Mouse (Mus musculus): Measurements from ENCODE around the gene 2410137M14Rik. TPM values are rescaled to one million over a fixed set of nuclear protein-coding genes. Genes with fewer than 3 reads are reported as not detected.
"Not testable (repeated sequence)": the region's sequence is repeated elsewhere in the genome, so short reads cannot be mapped to it uniquely, and the experiment has no call there.

The 2410137M14Rik gene
- polyA plus RNA-seq, 1 experiment from 2014 or later = not detected

- Histone ChIP-seq H3K9ac (ENCODE audit: low read depth, low read length) (no peak within 1 kb of the TSS), H3K4me1 (replicated peaks; ENCODE audit: control insufficient read depth, insufficient read depth, low read length) (no peaks in the 10 kb centered on the region), H3K36me3 (ENCODE audit: control insufficient read depth, insufficient read depth, low read length) (no peaks in the 10 kb centered on the region), H3K27me3 (replicated peaks; ENCODE audit: control insufficient read depth, insufficient read depth, low read length) (peaks cover 9% of the 10 kb centered on the region), H3K4me2 (no peak within 1 kb of the TSS), H3K27ac (ENCODE audit: low read depth, low read length) (no peak within 1 kb of the TSS), H3K4me3 (ENCODE audit: low read depth, low read length) (no peak within 1 kb of the TSS), H3K9me3 (ENCODE audit: control insufficient read depth, low read length) (no peaks in the 10 kb centered on the region)
- no peak for ATAC-seq (replicated peaks; ENCODE audit: low FRiP score)
- no peak for DNase-seq (ENCODE audit: low spot score)
- WGBS = 87% methylated on average over 7 of the region's 7 CpGs
These were observed 19.8 kb upstream of the 2410137M14Rik start, which contains the start of gene Zfp57 for GRCm38 (mm10) chr17:37000863-37001262. Gene Zfp57, plus strand, starts transcription at chr17:37001163.

- Histone ChIP-seq H3K4me1 (replicated peaks; ENCODE audit: control insufficient read depth, insufficient read depth, low read length) (no peaks in the 10 kb centered on the region), H3K27ac (ENCODE audit: low read depth, low read length) (no peak overlapping the region), H3K9me3 (ENCODE audit: control insufficient read depth, low read length) (no peaks in the 10 kb centered on the region), H3K27me3 (replicated peaks; ENCODE audit: control insufficient read depth, insufficient read depth, low read length) (peaks cover 9% of the 10 kb centered on the region), H3K36me3 (ENCODE audit: control insufficient read depth, insufficient read depth, low read length) (no peaks in the 10 kb centered on the region), H3K4me3 (ENCODE audit: low read depth, low read length) (no peak overlapping the region), H3K9ac (ENCODE audit: low read depth, low read length) (no peak overlapping the region), H3K4me2 (no peak overlapping the region)
- DNase-seq (ENCODE audit: low spot score) (no peak), ATAC-seq (replicated peaks; ENCODE audit: low FRiP score) (no peak)
- WGBS = 79% methylated on average over 2 of the region's 2 CpGs
These were observed 17.4 kb upstream of the 2410137M14Rik start for GRCm38 (mm10) chr17:36998477-36998876.

- WGBS = 26% methylated on average over 7 of the region's 7 CpGs
- no peak for ATAC-seq (replicated peaks; ENCODE audit: low FRiP score)
These were observed 16.1 kb upstream of the 2410137M14Rik start for GRCm38 (mm10) chr17:36997033-36997735.

GRCm38 (mm10) chr17:36995448-36995847, 14.4 kb upstream of the 2410137M14Rik start:
- Histone ChIP-seq H3K4me3 (ENCODE audit: low read depth, low read length) (no peak overlapping the region), H3K4me2 (no peak overlapping the region), H3K27me3 (replicated peaks; ENCODE audit: control insufficient read depth, insufficient read depth, low read length) (no peaks in the 10 kb centered on the region), H3K4me1 (replicated peaks; ENCODE audit: control insufficient read depth, insufficient read depth, low read length) (no peaks in the 10 kb centered on the region), H3K36me3 (ENCODE audit: control insufficient read depth, insufficient read depth, low read length) (no peaks in the 10 kb centered on the region), H3K9me3 (ENCODE audit: control insufficient read depth, low read length) (no peaks in the 10 kb centered on the region), H3K9ac (ENCODE audit: low read depth, low read length) (no peak overlapping the region), H3K27ac (ENCODE audit: low read depth, low read length) (no peak overlapping the region)
- 71% methylated on average over 3 of the region's 3 CpGs for WGBS
- DNase-seq (ENCODE audit: low spot score) = no peak
- no peak for ATAC-seq (replicated peaks; ENCODE audit: low FRiP score)

More at GRCm38 (mm10) chr17:36997033-36997735, 16.1 kb upstream of the 2410137M14Rik start:
- Histone ChIP-seq H3K9me3 (ENCODE audit: control insufficient read depth, low read length) (no peaks in the 10 kb centered on the region), H3K4me1 (replicated peaks; ENCODE audit: control insufficient read depth, insufficient read depth, low read length) (no peaks in the 10 kb centered on the region), H3K36me3 (ENCODE audit: control insufficient read depth, insufficient read depth, low read length) (no peaks in the 10 kb centered on the region), H3K4me3 (ENCODE audit: low read depth, low read length) (no peak overlapping the region), H3K9ac (ENCODE audit: low read depth, low read length) (no peak overlapping the region), H3K27ac (ENCODE audit: low read depth, low read length) (no peak overlapping the region), H3K27me3 (replicated peaks; ENCODE audit: control insufficient read depth, insufficient read depth, low read length) (no peaks in the 10 kb centered on the region), H3K4me2 (no peak overlapping the region)
- peak; percentile 57 for DNase-seq (ENCODE audit: low spot score)

- WGBS = 73% methylated on average over 2 of the region's 2 CpGs
- H3K4me3 ChIP-seq (ENCODE audit: low read depth, low read length) = no peak overlapping the region
- H3K4me1 ChIP-seq (replicated peaks; ENCODE audit: control insufficient read depth, insufficient read depth, low read length) = no peaks in the 10 kb centered on the region
- DNase-seq (ENCODE audit: low spot score) = no peak
- no peaks in the 10 kb centered on the region for H3K9me3 ChIP-seq (ENCODE audit: control insufficient read depth, low read length)
- H3K9ac ChIP-seq (ENCODE audit: low read depth, low read length) = no peak overlapping the region
- ATAC-seq (replicated peaks; ENCODE audit: low FRiP score) = no peak
- H3K27ac ChIP-seq (ENCODE audit: low read depth, low read length) = no peak overlapping the region
- no peak overlapping the region for H3K4me2 ChIP-seq
- no peaks in the 10 kb centered on the region for H3K36me3 ChIP-seq (ENCODE audit: control insufficient read depth, insufficient read depth, low read length)
- peaks cover 1% of the 10 kb centered on the region for H3K27me3 ChIP-seq (replicated peaks; ENCODE audit: control insufficient read depth, insufficient read depth, low read length)
These were observed 13.5 kb upstream of the 2410137M14Rik start for GRCm38 (mm10) chr17:36994528-36994927.

GRCm38 (mm10) chr17:36993770-36994325, 12.8 kb upstream of the 2410137M14Rik start:
- Histone ChIP-seq H3K4me2 (no peak overlapping the region), H3K27me3 (replicated peaks; ENCODE audit: control insufficient read depth, insufficient read depth, low read length) (peaks cover 8% of the 10 kb centered on the region), H3K9me3 (ENCODE audit: control insufficient read depth, low read length) (no peaks in the 10 kb centered on the region), H3K27ac (ENCODE audit: low read depth, low read length) (no peak overlapping the region), H3K9ac (ENCODE audit: low read depth, low read length) (no peak overlapping the region), H3K4me3 (ENCODE audit: low read depth, low read length) (no peak overlapping the region), H3K4me1 (replicated peaks; ENCODE audit: control insufficient read depth, insufficient read depth, low read length) (no peaks in the 10 kb centered on the region), H3K36me3 (ENCODE audit: control insufficient read depth, insufficient read depth, low read length) (no peaks in the 10 kb centered on the region)
- ATAC-seq (replicated peaks; ENCODE audit: low FRiP score) (no peak), DNase-seq (ENCODE audit: low spot score) (no peak)
- WGBS = 86% methylated on average over 4 of the region's 4 CpGs

GRCm38 (mm10) chr17:36992336-36993104, 11.5 kb upstream of the 2410137M14Rik start:
- 40% methylated on average over 3 of the region's 3 CpGs for WGBS
- H3K27ac ChIP-seq (ENCODE audit: low read depth, low read length) = no peak overlapping the region
- H3K36me3 ChIP-seq (ENCODE audit: control insufficient read depth, insufficient read depth, low read length) = no peaks in the 10 kb centered on the region
- H3K4me2 ChIP-seq = no peak overlapping the region
- H3K9me3 ChIP-seq (ENCODE audit: control insufficient read depth, low read length) = no peaks in the 10 kb centered on the region
- peaks cover 21% of the 10 kb centered on the region for H3K27me3 ChIP-seq (replicated peaks; ENCODE audit: control insufficient read depth, insufficient read depth, low read length)
- no peak overlapping the region for H3K9ac ChIP-seq (ENCODE audit: low read depth, low read length)
- no peak for ATAC-seq (replicated peaks; ENCODE audit: low FRiP score)
- no peak for DNase-seq (ENCODE audit: low spot score)
- H3K4me3 ChIP-seq (ENCODE audit: low read depth, low read length) = no peak overlapping the region
- no peaks in the 10 kb centered on the region for H3K4me1 ChIP-seq (replicated peaks; ENCODE audit: control insufficient read depth, insufficient read depth, low read length)

GRCm38 (mm10) chr17:36990630-36991029, 9.6 kb upstream of the 2410137M14Rik start:
- peaks cover 27% of the 10 kb centered on the region for H3K27me3 ChIP-seq (replicated peaks; ENCODE audit: control insufficient read depth, insufficient read depth, low read length)
- H3K9me3 ChIP-seq (ENCODE audit: control insufficient read depth, low read length); ATAC-seq (replicated peaks; ENCODE audit: low FRiP score); H3K4me1 ChIP-seq (replicated peaks; ENCODE audit: control insufficient read depth, insufficient read depth, low read length); H3K9ac ChIP-seq (ENCODE audit: low read depth, low read length); H3K36me3 ChIP-seq (ENCODE audit: control insufficient read depth, insufficient read depth, low read length); H3K4me3 ChIP-seq (ENCODE audit: low read depth, low read length); H3K27ac ChIP-seq (ENCODE audit: low read depth, low read length); H3K4me2 ChIP-seq; DNase-seq (ENCODE audit: low spot score): not testable (repeated sequence)
- 89% methylated on average over 6 of the region's 6 CpGs for WGBS
